Mouse (Mus musculus) CH12.LX (cell line): ENCODE measurements around the gene Bub3.

Experiments
- CTCF ChIP-seq, 2 experiments: IDR thresholded peaks in 1 of 2; conservative IDR thresholded peaks in 1 of 2; 2 replicates each; pipeline ENCODE4 v1.5.1; 2011 to 2012; ENCODE audit warnings: low read depth in 2 of 2, low read length in 2 of 2, improper control_type of control experiment in 1 of 2, inconsistent platforms in 1 of 2, mild to moderate bottlenecking in 1 of 2, moderate library complexity in 1 of 2
- ELF1 ChIP-seq: IDR thresholded peaks from 2 replicates; pipeline ENCODE4 v1.6.1; 2014; ENCODE audit warnings: low read depth, mild to moderate bottlenecking, inconsistent platforms, low read length, improper control_type of control experiment
- EP300 ChIP-seq: IDR thresholded peaks from 2 replicates; pipeline ENCODE4 v1.6.1; 2011; ENCODE audit warnings: low read length, improper control_type of control experiment
- MEF2A ChIP-seq: IDR thresholded peaks from 2 replicates; pipeline ENCODE4 v1.6.1; 2014; ENCODE audit warnings: low read depth, mild to moderate bottlenecking, inconsistent platforms, low read length, improper control_type of control experiment, borderline replicate concordance
- POLR2A ChIP-seq: IDR thresholded peaks from 2 replicates; pipeline ENCODE4 v1.6.1; 2011; ENCODE audit warnings: low read depth, mild to moderate bottlenecking, improper control_type of control experiment, low read length
- ZMIZ1 ChIP-seq: IDR thresholded peaks from 2 replicates; pipeline ENCODE4 v1.6.1; 2012; ENCODE audit warnings: low read depth, mild to moderate bottlenecking, inconsistent platforms, low read length, improper control_type of control experiment

- TF ChIP-seq EP300 (no peak), CTCF (conservative IDR thresholded peaks at IDR 0.05 in 1 of 2, IDR thresholded peaks at IDR 0.05 in 1 of 2; ENCODE audit: low read depth in 2 of 2, low read length in 2 of 2) (no peak), ELF1 (no peak), ZMIZ1 (no peak), POLR2A (no peak), MEF2A (no peak)
These were observed 4.5 kb upstream of the Bub3 start for GRCm38 (mm10) chr7:131555301-131556081.
